Mouse (Mus musculus) liver, embryonic 11.5 days (tissue): Measurements from ENCODE around the gene Galnt17. TPM values are rescaled to one million over a fixed set of nuclear protein-coding genes. Genes with fewer than 3 reads are reported as not detected.

Experiments used
- ATAC-seq: fragments of 200-750 bp; cut with Nextera tagmentation; replicated peaks from 2 replicates; pipeline ENCODE4 v1.8.0; 2017; ENCODE audit warnings: moderate number of reproducible peaks, mild to moderate bottlenecking, moderate TSS enrichment, moderate library complexity; ENCODE audit not compliant: low FRiP score
- DNase-seq: peaks from one replicate; pipeline ENCODE4 v3.0.0-alpha.2; 2017; ENCODE audit warnings: low spot score
- H3K27ac ChIP-seq: fragments of 300-500 bp; sonication (generic); 2 replicates; pipeline ENCODE4 v1.5.1; 2014; ENCODE audit warnings: mild to moderate bottlenecking, low read depth, low read length, control low read depth
- H3K27me3 ChIP-seq: fragments of 300-500 bp; sonication (generic); replicated peaks from 2 replicates; pipeline ENCODE4 v1.6.1; 2014; ENCODE audit warnings: low read length, mixed read lengths; ENCODE audit not compliant: control insufficient read depth, insufficient read depth
- H3K36me3 ChIP-seq: fragments of 300-500 bp; sonication (generic); 2 replicates; pipeline ENCODE4 v1.6.1; 2014; ENCODE audit warnings: mild to moderate bottlenecking, low read length, moderate library complexity, mixed read lengths; ENCODE audit not compliant: control insufficient read depth, insufficient read depth
- H3K4me1 ChIP-seq: fragments of 300-500 bp; sonication (generic); replicated peaks from 2 replicates; pipeline ENCODE4 v1.6.1; 2014; ENCODE audit warnings: low read length, mixed read lengths; ENCODE audit not compliant: control insufficient read depth, insufficient read depth
- H3K4me2 ChIP-seq: fragments of 300-500 bp; sonication (generic); 2 replicates; pipeline ENCODE4 v1.6.1; 2014; ENCODE audit warnings: mild to moderate bottlenecking, control low read depth, moderate library complexity
- H3K4me3 ChIP-seq: fragments of 300-500 bp; sonication (generic); 2 replicates; pipeline ENCODE4 v1.5.1; 2014; ENCODE audit warnings: low read depth, low read length, control low read depth
- H3K9ac ChIP-seq: fragments of 300-500 bp; sonication (generic); 2 replicates; pipeline ENCODE4 v1.6.1; 2014; ENCODE audit warnings: low read depth, low read length, control low read depth
- H3K9me3 ChIP-seq: fragments of 300-500 bp; sonication (generic); 2 replicates; pipeline ENCODE4 v1.6.1; 2016; ENCODE audit warnings: low read length, inconsistent platforms, mixed read lengths; ENCODE audit not compliant: control insufficient read depth
- WGBS: fragments of 180-500 bp; shearing (Covaris S2); extraction: QIAGEN DNeasy Blood & Tissue Kit; methylation state at CpG from one replicate; pipeline ENCODE4 v1.1.7; 2014; 5-methylcytosine and 5-hydroxymethylcytosine counted together
- polyA plus RNA-seq: library from polyadenylated mRNA; unstranded; fragments of >200 nt; fragmentation: Nextera tagmentation; extraction: Ambion mirVana; gene quantifications from 2 replicates; pipeline ENCODE4 v1.2.1, GENCODE M21; 2014

Gene Galnt17
- polyA plus RNA-seq, 1 experiment from 2014 or later: 0.34 TPM

- H3K27me3 ChIP-seq: no peaks in the 10 kb centered on the region
- no peak overlapping the region for H3K4me2 ChIP-seq
- 63% methylated on average over 2 of the region's 2 CpGs for WGBS
- H3K9ac ChIP-seq: no peak overlapping the region
- DNase-seq (no peak), ATAC-seq (no peak)
- no peaks in the 10 kb centered on the region for H3K36me3 ChIP-seq
- H3K4me1 ChIP-seq: no peaks in the 10 kb centered on the region
- no peak overlapping the region for H3K27ac ChIP-seq
- H3K4me3 ChIP-seq: no peak overlapping the region
- no peaks in the 10 kb centered on the region for H3K9me3 ChIP-seq
Measured at GRCm38 (mm10) chr5:131266291-131266690, 42.0 kb downstream of the Galnt17 start.

- H3K4me3 ChIP-seq: no peak overlapping the region
- ATAC-seq: no peak
- WGBS: 77% methylated on average over 11 of the region's 11 CpGs
Measured at GRCm38 (mm10) chr5:131264145-131264544, 44.2 kb downstream of the Galnt17 start.

GRCm38 (mm10) chr5:131250701-131251636, 57.3 kb downstream of the Galnt17 start:
- H3K9ac ChIP-seq: no peak overlapping the region
- H3K4me2 ChIP-seq: no peak overlapping the region
- no peak for DNase-seq
- no peak for ATAC-seq
- WGBS: 68% methylated on average over 8 of the region's 8 CpGs
- H3K27me3 ChIP-seq: no peaks in the 10 kb centered on the region
- H3K36me3 ChIP-seq: no peaks in the 10 kb centered on the region
- H3K4me3 ChIP-seq: no peak overlapping the region
- H3K27ac ChIP-seq: no peak overlapping the region
- H3K9me3 ChIP-seq: no peaks in the 10 kb centered on the region
- no peaks in the 10 kb centered on the region for H3K4me1 ChIP-seq

More at GRCm38 (mm10) chr5:131264145-131264544, 44.2 kb downstream of the Galnt17 start:
- Histone ChIP-seq H3K9me3 (0 out of 2 replicates have a peak, but pooled peaks cover 2% of the 10 kb centered on the region), H3K27me3 (no peaks in the 10 kb centered on the region), H3K4me2 (no peak overlapping the region), H3K27ac (no peak overlapping the region), H3K36me3 (no peaks in the 10 kb centered on the region), H3K9ac (no peak overlapping the region), H3K4me1 (no peaks in the 10 kb centered on the region)
- no peak for DNase-seq

- DNase-seq (no peak), ATAC-seq (no peak)
- no peak overlapping the region for H3K4me2 ChIP-seq
- no peaks in the 10 kb centered on the region for H3K36me3 ChIP-seq
- 89% methylated on average over 3 of the region's 3 CpGs for WGBS
- no peak overlapping the region for H3K4me3 ChIP-seq
- H3K27ac ChIP-seq: no peak overlapping the region
- no peaks in the 10 kb centered on the region for H3K4me1 ChIP-seq
- no peaks in the 10 kb centered on the region for H3K27me3 ChIP-seq
- H3K9ac ChIP-seq: no peak overlapping the region
- no peaks in the 10 kb centered on the region for H3K9me3 ChIP-seq
Measured at GRCm38 (mm10) chr5:131248416-131248815, 59.9 kb downstream of the Galnt17 start.

DNA sequence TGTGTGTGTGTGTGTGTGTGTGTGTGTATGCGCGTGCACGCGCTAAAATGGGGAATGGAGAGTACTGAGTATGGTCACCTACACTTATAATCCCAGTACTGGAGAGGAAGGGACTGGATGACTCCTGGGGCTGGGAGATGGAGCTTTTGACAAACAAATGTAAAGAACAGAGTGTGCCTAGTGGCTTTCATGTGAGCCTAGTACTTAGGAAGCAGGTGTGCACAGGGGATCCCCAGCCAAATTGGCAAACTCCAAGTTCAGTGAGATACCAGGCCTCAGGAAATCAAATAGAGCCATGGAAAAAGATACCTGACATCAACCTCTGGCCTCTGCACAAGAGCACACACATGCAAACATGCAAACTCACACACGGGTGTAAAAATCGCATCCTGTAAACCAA, 61.7 kb downstream of the Galnt17 start:
- Histone ChIP-seq H3K36me3 (no peaks in the 10 kb centered on the region), H3K9me3 (no peaks in the 10 kb centered on the region), H3K27ac (no peak overlapping the region), H3K4me2 (no peak overlapping the region), H3K27me3 (no peaks in the 10 kb centered on the region), H3K4me1 (no peaks in the 10 kb centered on the region), H3K9ac (no peak overlapping the region), H3K4me3 (no peak overlapping the region)
- DNase-seq (no peak), ATAC-seq (no peak)
- 95% methylated on average over 6 of the region's 6 CpGs for whole genome bisulfite sequencing

GRCm38 (mm10) chr5:131241689-131242088, 66.6 kb downstream of the Galnt17 start:
- Histone ChIP-seq H3K4me1 (no peaks in the 10 kb centered on the region), H3K9ac (no peak overlapping the region), H3K27ac (no peak overlapping the region), H3K4me2 (no peak overlapping the region), H3K4me3 (no peak overlapping the region), H3K36me3 (no peaks in the 10 kb centered on the region), H3K27me3 (no peaks in the 10 kb centered on the region), H3K9me3 (no peaks in the 10 kb centered on the region)
- DNase-seq (no peak), ATAC-seq (no peak)
- WGBS: 73% methylated on average over 4 of the region's 4 CpGs

DNA sequence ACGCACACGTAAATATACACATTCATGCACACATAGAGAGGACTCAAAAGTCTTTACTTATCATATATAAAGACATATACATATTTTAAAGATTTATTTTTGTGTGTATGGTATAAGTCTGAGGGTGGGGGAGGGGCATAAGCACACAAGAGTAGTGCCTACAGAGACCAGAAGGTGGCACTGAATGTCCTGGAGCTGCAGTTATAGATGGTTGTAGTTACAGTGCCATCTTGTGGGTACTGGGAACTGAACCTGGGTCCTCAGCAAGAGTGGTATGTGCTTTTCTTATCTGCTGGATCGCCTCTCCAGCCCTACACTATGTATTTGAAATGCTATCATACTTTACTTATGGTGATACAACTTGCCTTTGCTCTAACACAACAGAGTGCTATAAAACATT, 68.5 kb downstream of the Galnt17 start:
- no peaks in the 10 kb centered on the region for H3K27me3 ChIP-seq
- ATAC-seq (no peak), DNase-seq (no peak)
- no peak overlapping the region for H3K4me2 ChIP-seq
- no peaks in the 10 kb centered on the region for H3K36me3 ChIP-seq
- H3K27ac ChIP-seq: no peak overlapping the region
- 77% methylated on average over 3 of the region's 3 CpGs for WGBS
- no peaks in the 10 kb centered on the region for H3K4me1 ChIP-seq
- no peak overlapping the region for H3K9ac ChIP-seq
- H3K9me3 ChIP-seq: no peaks in the 10 kb centered on the region
- H3K4me3 ChIP-seq: no peak overlapping the region

DNA sequence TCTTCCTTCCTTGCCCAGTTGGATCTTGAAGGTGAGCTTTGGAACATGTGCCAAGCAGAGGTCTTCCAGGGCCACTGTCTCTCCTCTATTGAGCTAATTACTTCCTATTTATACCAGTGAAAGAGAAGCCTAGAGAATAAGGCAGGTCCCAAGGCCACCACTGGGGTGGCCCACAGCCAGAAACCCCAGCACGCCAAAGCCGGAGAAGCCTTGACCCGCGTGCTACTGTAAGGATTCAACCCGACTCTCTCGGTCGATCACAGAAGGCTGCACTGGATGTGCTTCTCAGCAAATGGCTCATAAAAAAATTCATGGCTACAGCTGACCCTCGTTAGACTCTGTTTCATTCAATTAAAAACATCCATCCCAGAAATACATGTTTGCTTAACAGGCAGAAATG, 71.4 kb downstream of the Galnt17 start:
- Histone ChIP-seq H3K9me3 (no peaks in the 10 kb centered on the region), H3K27me3 (no peaks in the 10 kb centered on the region), H3K27ac (no peak overlapping the region), H3K4me2 (no peak overlapping the region), H3K36me3 (no peaks in the 10 kb centered on the region), H3K9ac (no peak overlapping the region), H3K4me1 (no peaks in the 10 kb centered on the region), H3K4me3 (no peak overlapping the region)
- ATAC-seq (no peak), DNase-seq (no peak)
- 87% methylated on average over 8 of the region's 8 CpGs for WGBS

DNA sequence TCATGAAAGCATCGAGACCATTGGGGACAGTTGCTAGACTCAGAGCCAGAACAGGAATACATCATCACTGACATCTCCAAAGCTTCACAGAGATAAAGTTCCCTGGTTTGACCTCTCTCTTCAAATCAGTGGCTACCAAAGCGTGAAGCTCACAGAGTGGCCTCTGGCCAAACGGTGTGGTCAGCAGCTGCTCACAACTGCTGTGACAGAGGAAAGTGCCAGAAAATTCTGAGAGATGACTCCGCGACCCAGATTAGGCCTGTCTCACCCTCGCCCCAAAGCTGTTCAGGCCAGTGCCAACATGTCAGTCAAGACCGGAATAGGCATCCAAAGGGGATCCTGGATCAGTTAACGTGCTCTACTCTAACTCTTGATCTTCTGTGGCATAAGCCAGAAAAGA, 74.5 kb downstream of the Galnt17 start:
- Histone ChIP-seq H3K9me3 (no peaks in the 10 kb centered on the region), H3K9ac (no peak overlapping the region), H3K27me3 (no peaks in the 10 kb centered on the region), H3K4me1 (no peaks in the 10 kb centered on the region), H3K36me3 (no peaks in the 10 kb centered on the region), H3K4me3 (no peak overlapping the region), H3K27ac (no peak overlapping the region), H3K4me2 (no peak overlapping the region)
- 84% methylated on average over 8 of the region's 8 CpGs for WGBS
- no peak for DNase-seq
- no peak for ATAC-seq
